8 mouse cellular contexts compared by ENCODE assay signal in the genomic region with DNA sequence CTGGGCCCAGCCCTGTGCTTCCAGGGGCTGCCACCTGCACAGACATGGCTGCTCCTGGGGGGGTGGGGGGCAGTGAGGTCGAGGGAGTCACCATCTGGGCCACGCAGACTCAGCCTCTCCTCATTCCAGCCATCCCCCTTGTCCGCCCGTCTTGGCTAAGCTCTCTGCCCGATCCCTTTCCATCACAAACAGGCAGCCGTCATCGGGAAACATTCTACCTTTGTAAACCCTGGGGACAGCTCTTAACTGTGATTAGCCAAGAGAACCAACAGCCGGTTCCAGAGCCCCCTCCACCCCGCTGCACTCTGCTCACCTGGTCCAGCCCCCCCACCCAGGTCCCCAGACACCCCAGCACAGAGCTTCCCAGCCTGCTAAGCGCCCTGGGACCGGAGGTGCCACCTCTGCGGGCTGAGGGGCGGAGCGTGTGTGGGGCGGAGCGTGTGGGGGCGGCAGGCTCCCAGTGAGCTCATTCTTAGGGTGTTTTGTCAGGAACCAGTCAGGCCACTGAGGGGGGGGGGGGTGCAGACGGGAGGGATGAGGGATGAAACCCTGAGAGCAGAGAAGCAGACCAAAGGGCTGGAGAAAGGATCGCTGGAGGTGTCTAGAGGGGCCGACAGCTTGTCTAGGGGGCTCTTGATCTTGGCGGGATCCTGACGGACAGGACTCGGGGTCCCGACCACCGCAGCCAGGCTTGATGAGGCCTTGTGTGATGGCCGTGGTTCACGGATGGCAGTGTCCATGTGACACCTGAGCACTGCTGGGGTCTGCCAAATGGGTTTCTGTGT. TPM values are rescaled to one million over a fixed set of nuclear protein-coding genes. Genes with fewer than 3 reads are reported as not detected.
DNase-seq lines count a peak whose midpoint lies in the region; ATAC-seq lines count a peak whose summit lies in the region.

No protein-coding gene starts in this region.

- H3K4me1 ChIP-seq in limb, embryonic 11.5 days (ENCODE audit: control insufficient read depth, insufficient read depth, low read length): 0 out of 2 replicates have a peak, but pooled peaks cover 5% of the 10 kb centered on the region
- peaks cover 22% of the 10 kb centered on the region for H3K4me1 ChIP-seq in midbrain, embryonic 10.5 days

- 0 out of 2 replicates have a peak, but pooled peaks cover 3% of the 10 kb centered on the region for H3K9me3 ChIP-seq in limb, embryonic 11.5 days (ENCODE audit: control insufficient read depth, low read length)
- peaks cover 12% of the 10 kb centered on the region for H3K9me3 ChIP-seq in midbrain, embryonic 10.5 days (replicated peaks)

- ATAC-seq in hematopoietic stem cell, adult 5-6 weeks (replicated peaks in 1 of 2; ENCODE audit: insufficient read depth in 1 of 2, low FRiP score in 2 of 2, low TSS enrichment in 1 of 2, low read depth in 1 of 2, poor library complexity in 2 of 2, severe bottlenecking in 2 of 2): peak; percentile 72 to 76
- no peak for ATAC-seq in limb, embryonic 11.5 days (ENCODE audit: insufficient number of reproducible peaks, low FRiP score, low TSS enrichment, low read depth)

- peaks cover 7% of the 10 kb centered on the region; the same call in 1 of the 2 replicates for H3K36me3 ChIP-seq in limb, embryonic 11.5 days (ENCODE audit: control insufficient read depth, insufficient read depth, low read length)
- peaks cover 13% of the 10 kb centered on the region for H3K36me3 ChIP-seq in midbrain, embryonic 10.5 days

- peak overlapping the region; percentile 59 for H3K4me2 ChIP-seq in limb, embryonic 11.5 days (ENCODE audit: low read depth, severe bottlenecking)

- H3K9ac ChIP-seq in limb, embryonic 11.5 days (ENCODE audit: low read length): 0 out of 2 replicates have a peak overlapping the region, but pooled peaks have one; percentile 18

- DNase-seq in MN1 (ENCODE audit: low spot score): peak; percentile 45
- peak; percentile 59 for DNase-seq in embryo, embryonic 10 days (ENCODE audit: low spot score)
- peak; percentile 60 for DNase-seq in limb, embryonic 11.5 days (ENCODE audit: low spot score)
- DNase-seq in midbrain, embryonic 10.5 days (ENCODE audit: low spot score): peak; percentile 53
- DNase-seq in thymus, postnatal 14 days: peak; percentile 81
- no peak for DNase-seq in right cerebral cortex, postnatal 25 days
- DNase-seq in right cerebral cortex, postnatal 14 days: no peak

- H3K4me3 ChIP-seq in limb, embryonic 11.5 days (ENCODE audit: low read depth, low read length): peak overlapping the region; percentile 19; the same call in 1 of the 2 replicates
- H3K4me3 ChIP-seq in midbrain, embryonic 10.5 days: peak overlapping the region; percentile 50

- 2% methylated on average over 26 of the region's 27 CpGs for whole genome bisulfite sequencing in limb, embryonic 11.5 days
- 2% methylated on average over 27 of the region's 27 CpGs for WGBS in midbrain, embryonic 10.5 days

- no peak overlapping the region for H3K27ac ChIP-seq in limb, embryonic 11.5 days (replicated peaks; ENCODE audit: low read depth, low read length)
- 0 out of 2 replicates have a peak overlapping the region, but pooled peaks have one; percentile 3 for H3K27ac ChIP-seq in midbrain, embryonic 10.5 days (replicated peaks)

- H3K27me3 ChIP-seq in limb, embryonic 11.5 days (ENCODE audit: control insufficient read depth, insufficient read depth, low read length): peaks cover 34% of the 10 kb centered on the region
- H3K27me3 ChIP-seq in midbrain, embryonic 10.5 days (ENCODE audit: low read depth, poor library complexity, severe bottlenecking): peaks cover 67% of the 10 kb centered on the region

RNA-seq across cellular contexts. Expression of gene Klc3, which starts 4.2 kb away (rescaled TPM):
- total RNA-seq in hematopoietic stem cell, adult 5-6 weeks (2017): 1.5 and 2.6 TPM in 2 replicates
- polyA plus RNA-seq in limb, embryonic 11.5 days (2014; fragmentation: Nextera tagmentation; extraction: Ambion mirVana): 2.7 and 3.5 TPM in 2 replicates
- polyA plus RNA-seq in midbrain, embryonic 10.5 days (2016; fragmentation: Nextera tagmentation; extraction: Ambion mirVana): 2.3 and 3.0 TPM in 2 replicates

RNA-seq across cellular contexts. Expression of gene Ckm, which starts 4.9 kb away (rescaled TPM):
- 0.25 and 0.31 TPM in 2 replicates for total RNA-seq in hematopoietic stem cell, adult 5-6 weeks (2017)
- 3.8 and 5.2 TPM in 2 replicates for polyA plus RNA-seq in limb, embryonic 11.5 days (2014; fragmentation: Nextera tagmentation; extraction: Ambion mirVana)
- not detected in 2 replicates for polyA plus RNA-seq in midbrain, embryonic 10.5 days (2016; fragmentation: Nextera tagmentation; extraction: Ambion mirVana)

RNA-seq across cellular contexts. Expression of gene Ercc2, which starts 17.9 kb away (rescaled TPM):
- total RNA-seq in hematopoietic stem cell, adult 5-6 weeks (2017): 32.3 and 42.5 TPM in 2 replicates
- 11.8 and 13.5 TPM in 2 replicates for polyA plus RNA-seq in limb, embryonic 11.5 days (2014; fragmentation: Nextera tagmentation; extraction: Ambion mirVana)
- polyA plus RNA-seq in midbrain, embryonic 10.5 days (2016; fragmentation: Nextera tagmentation; extraction: Ambion mirVana): 27.7 and 31.8 TPM in 2 replicates

RNA-seq across cellular contexts. Expression of gene Ppp1r13l, which starts 40.1 kb away (rescaled TPM):
- 0.25 and 0.60 TPM in 2 replicates for total RNA-seq in hematopoietic stem cell, adult 5-6 weeks (2017)
- polyA plus RNA-seq in limb, embryonic 11.5 days (2014; fragmentation: Nextera tagmentation; extraction: Ambion mirVana): 6.6 and 8.7 TPM in 2 replicates
- 4.9 and 6.0 TPM in 2 replicates for polyA plus RNA-seq in midbrain, embryonic 10.5 days (2016; fragmentation: Nextera tagmentation; extraction: Ambion mirVana)

RNA-seq across cellular contexts. Expression of gene Cd3eap, which starts 40.4 kb away (rescaled TPM):
- total RNA-seq in hematopoietic stem cell, adult 5-6 weeks (2017): 20.9 and 23.6 TPM in 2 replicates
- polyA plus RNA-seq in limb, embryonic 11.5 days (2014; fragmentation: Nextera tagmentation; extraction: Ambion mirVana): 21.1 and 24.8 TPM in 2 replicates
- 23.2 and 24.7 TPM in 2 replicates for polyA plus RNA-seq in midbrain, embryonic 10.5 days (2016; fragmentation: Nextera tagmentation; extraction: Ambion mirVana)

Comparison
In these comparisons a context has a peak if more than half of its experiments do, and no peak if none do; other contexts are left out.
1. DNase-seq: peak in MN1 (single experiment), embryo, embryonic 10 days (single experiment), limb, embryonic 11.5 days (single experiment), midbrain, embryonic 10.5 days (single experiment) and thymus, postnatal 14 days (single experiment); none in right cerebral cortex, postnatal 25 days (single experiment) and right cerebral cortex, postnatal 14 days (single experiment).